16 mouse cellular contexts compared by ENCODE assay signal in genomic region chr11:88299345-88299744, GRCm38 (mm10). TPM values are rescaled to one million over a fixed set of nuclear protein-coding genes. Genes with fewer than 3 reads are reported as not detected.
"Had no signal": no experiment of that assay in that cellular context is flagged by ENCODE, and none has a peak within 500 bp of the region (broad histone marks: within the 10 kb centered on the region; RNA-seq: fewer than 3 reads in every experiment).

No protein-coding gene starts in this region.

- H3K4me2 ChIP-seq: limb, embryonic 12.5 days; liver, embryonic 13.5 days; lung, embryonic 15.5 days; midbrain, embryonic 13.5 days; neural tube, embryonic 12.5 days had no signal

- H3K27ac ChIP-seq: kidney, postnatal 0 days; limb, embryonic 12.5 days; liver, embryonic 13.5 days; lung, embryonic 15.5 days; macrophage; midbrain, embryonic 13.5 days; neural tube, embryonic 12.5 days; stomach, postnatal 0 days had no signal

- H3K4me3 ChIP-seq: limb, embryonic 12.5 days; liver, embryonic 13.5 days; lung, embryonic 15.5 days; megakaryocyte, embryonic 14.5 days; midbrain, embryonic 13.5 days; neural tube, embryonic 12.5 days had no signal

- H3K9me3 ChIP-seq: limb, embryonic 12.5 days; liver, embryonic 13.5 days; lung, embryonic 15.5 days; midbrain, embryonic 13.5 days; neural tube, embryonic 12.5 days had no signal

- H3K36me3 ChIP-seq: limb, embryonic 12.5 days; liver, embryonic 13.5 days; lung, embryonic 15.5 days; midbrain, embryonic 13.5 days; neural tube, embryonic 12.5 days had no signal

- H3K27me3 ChIP-seq: midbrain, embryonic 13.5 days; neural tube, embryonic 12.5 days had no signal

- ATAC-seq: liver, postnatal 0 days; midbrain, embryonic 13.5 days had no signal

- DNase-seq: kidney, postnatal 36 days; layer of hippocampus, adult 9-11 months; layer of hippocampus, postnatal 36 days; liver; liver, embryonic 13.5 days; liver, postnatal 0 days; lung, postnatal 14 days; thymus, postnatal 14 days had no signal

- H3K9ac ChIP-seq: limb, embryonic 12.5 days; liver, embryonic 13.5 days; liver, postnatal 0 days; lung, embryonic 15.5 days; midbrain, embryonic 13.5 days; neural tube, embryonic 12.5 days had no signal

RNA-seq across cellular contexts. Expression of gene Ccdc182, which starts 5.5 kb away (rescaled TPM):
- polyA plus RNA-seq: liver, embryonic 13.5 days; liver, postnatal 0 days; macrophage; stomach, postnatal 0 days had no signal
